In genomic region chr19:22631316-22631715, GRCm38 (mm10) we compare ENCODE assay signal across 8 mouse cellular contexts.
A peak's percentile ranks its signal among the peaks of the same experiment; 100 is the strongest.
DNase-seq lines count a peak whose midpoint lies in the region; ATAC-seq and TF ChIP-seq lines count a peak whose summit lies in the region.

No protein-coding gene starts in this region.

- TF ChIP-seq CTCF in lung, embryonic 14.5 days (IDR thresholded peaks at IDR 0.05; ENCODE audit: low read depth) = peak; percentile 68
- no peak for TF ChIP-seq CTCF in lung, adult 2 months (IDR thresholded peaks at IDR 0.05; ENCODE audit: insufficient read depth, low read length)
- peak; percentile 72 for TF ChIP-seq CTCF in stomach, postnatal 0 days (IDR thresholded peaks at IDR 0.05; ENCODE audit: low read depth)

- H3K27ac ChIP-seq in lung, embryonic 14.5 days (ENCODE audit: low read depth) = no peak overlapping the region
- no peak overlapping the region for H3K27ac ChIP-seq in stomach, postnatal 0 days (replicated peaks)
- H3K27ac ChIP-seq in forebrain, embryonic 13.5 days = no peak overlapping the region
- no peak overlapping the region for H3K27ac ChIP-seq in forebrain, embryonic 15.5 days (replicated peaks)

- H3K4me3 ChIP-seq in lung, embryonic 14.5 days (ENCODE audit: low read depth, low read length) = no peak overlapping the region
- no peak overlapping the region for H3K4me3 ChIP-seq in lung, adult 2 months (replicated peaks; ENCODE audit: extremely low read depth, low read depth, low read length)
- no peak overlapping the region for H3K4me3 ChIP-seq in stomach, postnatal 0 days (ENCODE audit: low read depth, low read length)
- no peak overlapping the region for H3K4me3 ChIP-seq in forebrain, embryonic 13.5 days
- no peak overlapping the region for H3K4me3 ChIP-seq in forebrain, embryonic 15.5 days

- no peaks in the 10 kb centered on the region for H3K9me3 ChIP-seq in lung, embryonic 14.5 days (ENCODE audit: low read depth, low read length)
- no peaks in the 10 kb centered on the region for H3K9me3 ChIP-seq in stomach, postnatal 0 days (ENCODE audit: control insufficient read depth, low read length)
- no peaks in the 10 kb centered on the region for H3K9me3 ChIP-seq in forebrain, embryonic 13.5 days (replicated peaks)
- no peaks in the 10 kb centered on the region for H3K9me3 ChIP-seq in forebrain, embryonic 15.5 days

- no peak for ATAC-seq in lung, embryonic 14.5 days (ENCODE audit: insufficient read depth)
- no peak for ATAC-seq in stomach, postnatal 0 days (ENCODE audit: low FRiP score, low TSS enrichment)
- ATAC-seq in forebrain, embryonic 13.5 days = no peak
- ATAC-seq in forebrain, embryonic 15.5 days (replicated peaks) = no peak

- peak; percentile 70 for DNase-seq in lung, embryonic 14.5 days
- no peak for DNase-seq in lung, adult 2 months
- DNase-seq in brain, adult 2 months (ENCODE audit: low read depth, low spot score) = peak; percentile 69
- DNase-seq in forelimb bud, embryonic 11.5 days (ENCODE audit: low read depth, low spot score) = peak; percentile 62
- DNase-seq in layer of hippocampus, postnatal 25 days (ENCODE audit: extremely low spot score in 1 of 2, low spot score in 1 of 2) = peak; percentile 18 to 50
- no peak for DNase-seq in stomach, postnatal 0 days (ENCODE audit: low spot score)

- TF ChIP-seq POLR2A in lung, adult 2 months (IDR thresholded peaks at IDR 0.05; ENCODE audit: borderline replicate concordance, extremely low read depth, low read depth, low read length) = no peak

- WGBS in lung, embryonic 14.5 days = 64% methylated on average over 6 of the region's 6 CpGs
- 65% methylated on average over 6 of the region's 6 CpGs for WGBS in lung, adult 2 months
- WGBS in stomach, postnatal 0 days = 55% methylated on average over 6 of the region's 6 CpGs
- 84% methylated on average over 6 of the region's 6 CpGs for WGBS in forebrain, embryonic 13.5 days
- 82% methylated on average over 6 of the region's 6 CpGs for WGBS in forebrain, embryonic 15.5 days

- no peak overlapping the region for H3K4me2 ChIP-seq in lung, embryonic 14.5 days
- H3K4me2 ChIP-seq in stomach, postnatal 0 days (replicated peaks; ENCODE audit: low read depth) = no peak overlapping the region
- H3K4me2 ChIP-seq in forebrain, embryonic 13.5 days = no peak overlapping the region
- H3K4me2 ChIP-seq in forebrain, embryonic 15.5 days (replicated peaks) = no peak overlapping the region

- H3K36me3 ChIP-seq in lung, embryonic 14.5 days (ENCODE audit: insufficient read depth) = no peaks in the 10 kb centered on the region
- no peaks in the 10 kb centered on the region for H3K36me3 ChIP-seq in stomach, postnatal 0 days (ENCODE audit: control insufficient read depth, insufficient read depth, low read length)
- no peaks in the 10 kb centered on the region for H3K36me3 ChIP-seq in forebrain, embryonic 13.5 days (ENCODE audit: poor library complexity, severe bottlenecking)
- no peaks in the 10 kb centered on the region for H3K36me3 ChIP-seq in forebrain, embryonic 15.5 days

- no peaks in the 10 kb centered on the region for H3K4me1 ChIP-seq in lung, embryonic 14.5 days (ENCODE audit: insufficient read depth)
- no peaks in the 10 kb centered on the region for H3K4me1 ChIP-seq in lung, adult 2 months (ENCODE audit: control insufficient read depth, insufficient read depth, low read length)
- no peaks in the 10 kb centered on the region for H3K4me1 ChIP-seq in stomach, postnatal 0 days (replicated peaks; ENCODE audit: control insufficient read depth, insufficient read depth)
- H3K4me1 ChIP-seq in forebrain, embryonic 13.5 days = no peaks in the 10 kb centered on the region
- no peaks in the 10 kb centered on the region for H3K4me1 ChIP-seq in forebrain, embryonic 15.5 days

- TF ChIP-seq EP300 in stomach, postnatal 0 days (optimal IDR thresholded peaks at IDR 0.05) = no peak

- no peak overlapping the region for H3K9ac ChIP-seq in lung, embryonic 14.5 days
- no peak overlapping the region for H3K9ac ChIP-seq in stomach, postnatal 0 days (ENCODE audit: low read length)
- H3K9ac ChIP-seq in forebrain, embryonic 13.5 days = no peak overlapping the region
- H3K9ac ChIP-seq in forebrain, embryonic 15.5 days (replicated peaks) = no peak overlapping the region

- H3K27me3 ChIP-seq in lung, embryonic 14.5 days (ENCODE audit: insufficient read depth, low read length) = no peaks in the 10 kb centered on the region
- H3K27me3 ChIP-seq in stomach, postnatal 0 days (ENCODE audit: control insufficient read depth, insufficient read depth, low read length) = no peaks in the 10 kb centered on the region
- H3K27me3 ChIP-seq in forebrain, embryonic 13.5 days = no peaks in the 10 kb centered on the region
- H3K27me3 ChIP-seq in forebrain, embryonic 15.5 days = no peaks in the 10 kb centered on the region

Comparison
In these comparisons a context has a peak if more than half of its experiments do, and no peak if none do; other contexts are left out.
1. DNase-seq: peak in lung, embryonic 14.5 days (single experiment), brain, adult 2 months (single experiment), forelimb bud, embryonic 11.5 days (single experiment) and layer of hippocampus, postnatal 25 days (2 of 2); none in lung, adult 2 months (single experiment) and stomach, postnatal 0 days (single experiment).